Mouse (Mus musculus) forebrain, embryonic 10.5 days (tissue): ENCODE measurements around the gene Dcaf6. TPM values are rescaled to one million over a fixed set of nuclear protein-coding genes. Genes with fewer than 3 reads are reported as not detected.

Source experiments
- DNase-seq: peaks from one replicate; pipeline ENCODE4 v3.0.0-alpha.2; 2017; ENCODE audit warnings: low spot score; ENCODE audit errors: extremely low spot score
- H3K27ac ChIP-seq: fragments of 300-500 bp; sonication (generic); 2 replicates; pipeline ENCODE4 v1.5.1; 2016; ENCODE audit warnings: mild to moderate bottlenecking
- H3K27me3 ChIP-seq: fragments of 300-500 bp; sonication (generic); 2 replicates; pipeline ENCODE4 v1.6.1; 2016; ENCODE audit warnings: mild to moderate bottlenecking; ENCODE audit not compliant: poor library complexity, severe bottlenecking
- H3K36me3 ChIP-seq: fragments of 300-500 bp; sonication (generic); replicated peaks from 2 replicates; pipeline ENCODE4 v1.6.1; 2016; ENCODE audit warnings: mild to moderate bottlenecking, moderate library complexity
- H3K4me1 ChIP-seq: fragments of 300-500 bp; sonication (generic); 2 replicates; pipeline ENCODE4 v1.6.1; 2016
- H3K4me3 ChIP-seq: fragments of 300-500 bp; sonication (generic); 2 replicates; pipeline ENCODE4 v1.5.1; 2016; ENCODE audit warnings: mild to moderate bottlenecking, moderate library complexity
- H3K9me3 ChIP-seq: fragments of 300-500 bp; sonication (generic); 2 replicates; pipeline ENCODE4 v1.6.1; 2016; ENCODE audit warnings: mild to moderate bottlenecking, moderate library complexity
- WGBS: fragments of 180-500 bp; shearing (Covaris S2); methylation state at CpG from one replicate; pipeline ENCODE4 v1.1.7; 2016; 5-methylcytosine and 5-hydroxymethylcytosine counted together
- polyA plus RNA-seq: library from polyadenylated mRNA; unstranded; fragments of >200 nt; fragmentation: Nextera tagmentation; extraction: Ambion mirVana; gene quantifications from 2 replicates; pipeline ENCODE4 v1.2.1, GENCODE M21; 2016

Dcaf6 gene
- polyA plus RNA-seq, 1 experiment from 2014 or later = 6.5 TPM

DNA sequence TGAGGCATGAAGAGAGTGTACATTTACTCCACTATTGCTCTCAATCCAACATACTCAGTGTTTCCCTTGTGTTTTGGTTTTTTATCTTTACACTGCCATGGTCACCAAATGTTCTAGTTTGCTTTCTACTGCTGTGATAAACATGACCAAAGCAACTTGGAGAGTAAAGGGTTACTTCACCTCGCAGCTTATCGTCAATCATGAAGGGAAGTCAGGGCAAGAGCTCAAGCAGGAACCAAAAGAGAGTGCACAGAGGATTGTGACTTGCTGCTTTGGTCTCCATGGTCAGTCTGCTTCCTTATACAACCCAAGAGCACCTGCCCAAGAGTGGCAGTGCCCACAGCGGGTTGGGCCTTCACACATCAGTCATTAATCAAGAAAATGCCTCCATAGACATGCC is 65.4 kb downstream of the Dcaf6 start:
- no peaks in the 10 kb centered on the region for H3K9me3 ChIP-seq
- no peaks in the 10 kb centered on the region for H3K36me3 ChIP-seq
- no peaks in the 10 kb centered on the region for H3K4me1 ChIP-seq
- WGBS = 73% methylated on average over 3 of the region's 3 CpGs
- no peak overlapping the region for H3K27ac ChIP-seq
- no peak overlapping the region for H3K4me3 ChIP-seq
- H3K27me3 ChIP-seq = no peaks in the 10 kb centered on the region
- no peak for DNase-seq

DNA sequence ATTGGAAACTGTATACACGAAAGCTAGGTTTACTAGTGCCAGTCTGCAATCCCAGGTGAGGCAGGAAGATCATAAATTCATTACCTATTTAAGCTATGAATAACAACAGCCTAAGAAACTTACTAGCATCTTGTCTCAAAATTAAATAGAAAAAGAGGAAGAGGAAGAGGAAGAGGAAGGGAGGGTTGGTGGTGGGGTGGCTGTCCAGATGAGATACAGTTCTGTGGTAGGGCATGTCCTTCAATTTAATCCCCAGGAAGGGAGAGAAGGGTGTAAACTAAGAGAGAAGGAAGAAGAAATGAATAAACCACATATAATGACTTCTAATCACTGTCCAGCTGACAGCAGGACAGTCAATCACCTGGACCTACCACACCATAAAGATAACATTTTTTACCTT is 67.2 kb downstream of the Dcaf6 start:
- H3K4me1 ChIP-seq = no peaks in the 10 kb centered on the region
- H3K9me3 ChIP-seq = no peaks in the 10 kb centered on the region
- WGBS = 87% methylated on average over 1 of the region's 1 CpGs
- H3K4me3 ChIP-seq = no peak overlapping the region
- H3K27me3 ChIP-seq = no peaks in the 10 kb centered on the region
- H3K27ac ChIP-seq = no peak overlapping the region
- no peak for DNase-seq
- no peaks in the 10 kb centered on the region for H3K36me3 ChIP-seq

DNA sequence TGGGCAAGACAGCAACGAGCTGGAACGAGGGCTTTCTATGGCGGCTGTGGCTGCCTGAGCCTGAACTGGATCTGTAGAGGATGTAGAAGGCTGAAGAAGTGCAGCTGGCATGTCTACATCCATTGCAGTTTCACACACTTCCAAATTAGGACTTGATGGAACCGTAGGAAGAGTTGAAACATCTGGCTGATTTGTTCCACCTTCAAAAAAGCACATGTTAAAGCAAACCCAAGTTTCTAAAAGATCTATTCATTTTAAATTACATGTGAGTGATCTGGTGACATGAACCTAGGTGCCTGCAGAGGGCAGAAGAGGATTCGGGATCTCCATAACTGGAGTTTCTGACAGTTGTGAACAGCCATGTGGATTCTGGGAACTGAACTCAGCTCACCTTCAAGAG is 71.6 kb downstream of the Dcaf6 start:
- no peak for DNase-seq
- no peak overlapping the region for H3K4me3 ChIP-seq
- no peaks in the 10 kb centered on the region for H3K27me3 ChIP-seq
- peaks cover 5% of the 10 kb centered on the region; the same call in 1 of the 2 replicates for H3K36me3 ChIP-seq
- no peaks in the 10 kb centered on the region for H3K4me1 ChIP-seq
- H3K9me3 ChIP-seq = no peaks in the 10 kb centered on the region
- H3K27ac ChIP-seq = no peak overlapping the region
- 87% methylated on average over 5 of the region's 5 CpGs for whole genome bisulfite sequencing

DNA sequence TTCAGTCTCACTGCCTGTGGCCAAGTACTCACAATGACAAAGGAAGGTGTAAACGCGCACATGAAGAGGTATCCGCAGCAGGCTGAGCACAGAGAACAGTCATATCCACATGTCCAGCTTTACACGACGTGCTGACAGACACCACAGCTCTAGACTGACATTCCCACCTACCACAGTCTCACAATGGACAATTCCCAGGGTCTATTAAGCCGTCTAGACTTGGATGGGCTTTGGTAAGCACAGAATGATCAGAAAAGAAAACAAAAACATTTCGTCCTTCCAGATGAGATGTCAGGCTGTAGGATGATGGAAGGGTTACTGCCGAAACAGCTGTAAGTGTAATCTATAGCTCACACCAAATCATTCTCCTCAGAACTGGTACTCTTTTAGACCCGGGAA is 73.8 kb downstream of the Dcaf6 start:
- DNase-seq = no peak
- Histone ChIP-seq H3K27ac (no peak overlapping the region), H3K36me3 (peaks cover 5% of the 10 kb centered on the region; the same call in 1 of the 2 replicates), H3K27me3 (no peaks in the 10 kb centered on the region), H3K4me3 (no peak overlapping the region), H3K4me1 (no peaks in the 10 kb centered on the region), H3K9me3 (no peaks in the 10 kb centered on the region)
- WGBS = 90% methylated on average over 9 of the region's 9 CpGs

DNA sequence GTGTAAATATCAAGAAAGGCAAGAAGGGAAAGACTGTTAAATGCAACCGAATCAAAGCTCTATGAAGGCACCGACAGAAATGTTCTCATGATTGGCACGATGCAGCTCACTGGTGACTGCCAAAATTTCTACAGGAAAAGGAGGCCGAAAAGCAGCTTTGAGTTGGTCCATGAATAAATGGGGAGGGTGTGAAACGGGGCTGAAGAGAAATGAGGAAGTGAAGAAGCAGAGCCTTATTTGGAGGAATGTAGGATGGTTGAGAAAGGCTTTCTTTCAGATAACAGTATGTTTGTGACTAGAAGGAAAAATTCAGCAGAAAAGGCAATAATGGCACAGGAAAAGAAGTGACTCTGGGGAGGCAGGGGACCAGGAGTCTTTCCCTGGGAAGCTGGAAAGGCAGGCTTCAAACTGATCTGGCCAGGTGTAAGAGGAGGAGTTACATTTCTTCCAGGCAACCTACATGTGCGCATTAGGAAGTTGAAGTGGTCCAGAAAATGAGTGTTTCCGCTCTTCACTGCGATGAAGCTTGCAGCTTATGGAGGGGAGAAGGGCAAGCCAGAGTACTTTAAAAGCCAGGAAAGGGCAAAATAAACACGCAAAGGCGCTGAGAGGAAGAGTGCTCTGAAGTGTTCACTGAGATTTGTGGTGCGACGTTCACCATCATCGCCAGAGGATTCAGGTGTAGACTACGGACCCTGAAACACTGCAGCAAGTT is 74.3 kb downstream of the Dcaf6 start:
- Histone ChIP-seq H3K4me3 (no peak overlapping the region), H3K9me3 (no peaks in the 10 kb centered on the region), H3K27ac (no peak overlapping the region), H3K27me3 (no peaks in the 10 kb centered on the region), H3K4me1 (no peaks in the 10 kb centered on the region), H3K36me3 (peaks cover 5% of the 10 kb centered on the region; the same call in 1 of the 2 replicates)
- 94% methylated on average over 14 of the region's 14 CpGs for WGBS
- DNase-seq = no peak

DNA sequence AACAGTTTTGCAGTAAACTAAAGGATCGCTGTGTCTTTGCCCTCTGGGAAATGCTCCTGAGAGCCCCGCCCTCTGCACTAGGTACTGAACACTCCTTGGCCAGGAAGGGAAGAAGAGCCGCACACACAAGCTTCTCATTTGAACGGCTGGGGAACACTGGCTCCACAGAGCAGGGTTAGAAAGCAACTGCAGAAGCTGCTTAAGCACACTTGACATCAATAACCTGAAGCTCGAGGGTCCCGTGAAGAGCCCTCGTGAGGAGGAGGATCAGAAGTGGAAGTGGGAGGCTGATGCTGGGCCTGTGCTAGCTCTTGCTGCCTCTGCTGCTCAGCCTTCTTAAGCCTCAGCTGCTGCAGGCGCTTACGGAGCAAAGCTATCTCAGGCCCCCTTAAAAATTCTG is 86.4 kb downstream of the Dcaf6 start:
- no peaks in the 10 kb centered on the region for H3K27me3 ChIP-seq
- H3K36me3 ChIP-seq = no peaks in the 10 kb centered on the region
- H3K27ac ChIP-seq = no peak overlapping the region
- DNase-seq = no peak
- no peaks in the 10 kb centered on the region for H3K9me3 ChIP-seq
- no peaks in the 10 kb centered on the region for H3K4me1 ChIP-seq
- 74% methylated on average over 9 of the region's 9 CpGs for WGBS
- H3K4me3 ChIP-seq = no peak overlapping the region

DNA sequence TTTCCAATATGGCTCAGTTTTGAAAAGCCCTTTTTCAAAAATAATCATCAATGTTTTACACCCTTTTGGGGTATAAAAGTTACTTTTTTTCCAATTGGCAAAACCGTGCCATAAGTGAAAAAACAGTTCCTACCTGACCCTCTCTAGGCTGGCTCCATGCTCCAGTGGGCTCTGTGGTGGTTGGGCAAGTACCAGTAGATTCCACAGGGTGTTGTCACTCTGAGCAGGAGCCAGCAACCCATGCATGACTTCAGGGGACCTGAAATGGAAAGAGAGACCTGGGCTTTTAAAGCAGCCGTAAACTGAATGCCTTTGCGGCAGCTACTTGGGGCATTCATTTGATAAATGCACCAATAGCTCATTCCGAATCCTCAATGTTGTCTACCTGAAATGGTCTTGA is 89.3 kb downstream of the Dcaf6 start:
- Histone ChIP-seq H3K9me3 (no peaks in the 10 kb centered on the region), H3K27ac (no peak overlapping the region), H3K4me1 (no peaks in the 10 kb centered on the region), H3K4me3 (no peak overlapping the region), H3K27me3 (no peaks in the 10 kb centered on the region), H3K36me3 (no peaks in the 10 kb centered on the region)
- WGBS = 95% methylated on average over 4 of the region's 4 CpGs
- no peak for DNase-seq

DNA sequence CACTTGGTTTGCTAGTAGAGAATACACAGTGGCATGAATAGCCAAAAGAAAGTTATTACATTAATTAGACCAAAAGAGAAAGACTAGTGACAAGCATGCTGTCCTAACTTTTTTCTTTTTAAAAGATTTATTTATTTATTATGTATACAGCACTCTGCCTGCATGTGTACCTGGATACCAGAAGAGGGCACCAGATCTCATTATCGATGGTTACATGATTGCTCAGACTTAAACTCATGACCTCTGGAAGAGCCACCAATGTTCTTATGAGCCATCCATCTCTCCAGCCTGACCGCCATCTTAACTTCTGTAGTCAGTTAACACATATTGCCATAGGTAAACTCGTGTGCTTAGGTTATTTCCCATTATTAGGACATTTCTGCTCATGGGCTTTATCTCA is 95.2 kb downstream of the Dcaf6 start:
- WGBS = 88% methylated on average over 3 of the region's 3 CpGs
- Histone ChIP-seq H3K4me3 (no peak overlapping the region), H3K27me3 (no peaks in the 10 kb centered on the region), H3K9me3 (no peaks in the 10 kb centered on the region), H3K4me1 (no peaks in the 10 kb centered on the region), H3K27ac (no peak overlapping the region), H3K36me3 (no peaks in the 10 kb centered on the region)
- no peak for DNase-seq

DNA sequence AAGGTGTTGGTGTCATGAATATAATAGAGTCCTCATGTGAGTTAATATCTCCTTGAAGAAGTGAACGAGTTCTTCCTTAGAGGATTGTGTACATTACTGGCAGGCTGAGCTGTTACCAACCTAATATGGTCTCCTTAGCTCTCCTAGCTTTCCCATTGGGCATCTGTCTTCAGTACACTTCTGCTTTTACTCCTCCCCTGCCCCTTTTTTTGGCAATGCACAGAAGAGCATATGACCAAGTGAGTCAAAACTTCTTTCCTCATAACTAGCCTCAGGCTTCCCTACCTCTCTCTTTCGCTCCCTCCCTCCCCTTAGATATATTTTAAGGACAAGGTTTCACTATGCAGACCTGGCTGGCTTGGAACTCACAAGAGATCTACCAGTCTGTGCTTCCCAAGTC is 97.0 kb downstream of the Dcaf6 start:
- 92% methylated on average over 2 of the region's 2 CpGs for WGBS
- no peak for DNase-seq
- no peak overlapping the region for H3K4me3 ChIP-seq

DNA sequence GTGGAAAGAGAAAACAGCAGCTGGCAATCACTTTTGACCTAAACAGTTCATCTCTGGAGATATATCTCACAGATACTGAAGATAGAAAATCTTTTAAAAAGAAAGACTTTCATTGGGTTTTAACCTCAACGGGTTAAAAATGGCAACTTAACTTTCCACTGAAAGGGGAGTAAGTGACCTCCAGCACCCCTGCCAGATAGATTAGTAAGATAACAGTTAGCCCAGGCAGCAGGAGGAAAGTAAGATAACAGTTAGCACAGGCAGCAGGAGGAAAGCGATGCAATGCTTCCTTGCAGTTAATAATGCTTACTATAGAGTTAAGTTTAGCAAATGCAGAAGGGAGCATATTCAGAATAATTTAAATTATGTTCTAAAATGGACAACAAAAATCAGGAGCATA is 103.9 kb downstream of the Dcaf6 start:
- no peak for DNase-seq
- Histone ChIP-seq H3K4me3 (no peak overlapping the region), H3K27me3 (no peaks in the 10 kb centered on the region), H3K9me3 (no peaks in the 10 kb centered on the region), H3K36me3 (no peaks in the 10 kb centered on the region), H3K27ac (no peak overlapping the region), H3K4me1 (no peaks in the 10 kb centered on the region)
- 84% methylated on average over 2 of the region's 2 CpGs for WGBS

More for the DNA sequence above, 97.0 kb downstream of the Dcaf6 start:
- Histone ChIP-seq H3K36me3 (no peaks in the 10 kb centered on the region), H3K9me3 (no peaks in the 10 kb centered on the region), H3K27ac (no peak overlapping the region), H3K27me3 (no peaks in the 10 kb centered on the region), H3K4me1 (no peaks in the 10 kb centered on the region)

DNA sequence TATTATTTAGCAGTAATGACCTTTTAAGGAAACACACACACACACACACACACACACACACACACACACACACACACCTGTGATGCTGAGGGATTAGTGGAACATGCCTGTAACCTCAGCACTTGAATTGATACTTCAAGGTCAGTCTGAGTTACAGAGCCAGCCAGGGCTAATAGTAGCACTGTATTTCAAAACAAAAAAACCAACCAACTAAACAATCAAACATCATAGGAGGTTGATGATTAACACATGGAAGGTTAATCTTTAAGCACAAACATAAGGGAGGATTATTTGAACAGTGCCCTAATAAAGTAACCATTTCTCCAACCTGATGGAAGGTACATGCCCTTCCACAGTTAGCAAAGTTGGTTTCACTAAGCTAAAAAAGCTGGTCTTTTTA is 111.6 kb downstream of the Dcaf6 start:
- peaks cover 12% of the 10 kb centered on the region; the same call in 1 of the 2 replicates for H3K4me1 ChIP-seq
- H3K9me3 ChIP-seq = no peaks in the 10 kb centered on the region
- H3K27ac ChIP-seq = no peak overlapping the region
- H3K27me3 ChIP-seq = no peaks in the 10 kb centered on the region
- H3K4me3 ChIP-seq = no peak overlapping the region
- DNase-seq = no peak
- H3K36me3 ChIP-seq = peaks cover 4% of the 10 kb centered on the region

DNA sequence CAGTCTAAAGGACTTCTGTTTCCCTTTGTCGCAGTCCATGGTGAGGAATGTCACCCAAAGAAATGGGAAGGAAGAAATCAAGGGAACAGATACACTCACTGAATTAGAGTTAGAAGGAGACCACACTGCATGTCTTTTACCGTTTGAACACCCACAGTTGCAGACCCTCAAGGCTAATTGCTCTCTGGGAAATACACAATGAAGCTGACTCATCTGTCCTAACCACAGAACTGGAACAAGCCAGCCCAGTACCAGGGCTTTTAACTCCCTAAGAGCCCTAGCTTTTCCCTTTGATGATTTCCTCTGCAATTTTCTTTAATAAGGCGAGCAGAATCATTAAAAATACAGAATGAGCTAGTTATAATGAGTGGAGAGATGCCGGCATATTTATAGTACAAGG is 115.8 kb downstream of the Dcaf6 start:
- Histone ChIP-seq H3K9me3 (no peaks in the 10 kb centered on the region), H3K27me3 (no peaks in the 10 kb centered on the region), H3K4me3 (no peak overlapping the region), H3K36me3 (no peaks in the 10 kb centered on the region), H3K27ac (no peak overlapping the region), H3K4me1 (peaks cover 12% of the 10 kb centered on the region; the same call in 1 of the 2 replicates)
- 52% methylated on average over 4 of the region's 4 CpGs for WGBS
- DNase-seq = no peak

DNA sequence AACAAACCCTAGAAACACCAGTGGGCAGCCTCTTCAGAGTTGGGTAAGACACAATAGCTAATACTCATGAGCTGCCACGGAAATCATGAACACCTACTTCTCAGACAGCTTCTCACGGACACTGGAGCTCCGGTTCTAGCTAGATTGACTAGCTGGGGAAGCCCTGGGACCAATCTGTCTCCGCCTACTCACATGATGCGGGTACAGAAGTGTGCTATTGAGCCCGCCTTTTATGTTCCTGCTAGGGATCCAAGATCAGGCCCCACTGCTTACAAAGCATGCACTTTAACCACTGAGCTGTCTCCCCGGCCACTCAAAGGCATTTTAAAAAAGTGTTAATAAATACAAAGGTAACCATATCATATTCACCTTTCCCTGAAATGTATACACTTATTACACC is 118.1 kb downstream of the Dcaf6 start:
- no peak for DNase-seq
- H3K27ac ChIP-seq = no peak overlapping the region
- H3K36me3 ChIP-seq = no peaks in the 10 kb centered on the region
- H3K4me1 ChIP-seq = peaks cover 12% of the 10 kb centered on the region; the same call in 1 of the 2 replicates
- no peaks in the 10 kb centered on the region for H3K27me3 ChIP-seq
- no peak overlapping the region for H3K4me3 ChIP-seq
- WGBS = 78% methylated on average over 7 of the region's 7 CpGs
- no peaks in the 10 kb centered on the region for H3K9me3 ChIP-seq

DNA sequence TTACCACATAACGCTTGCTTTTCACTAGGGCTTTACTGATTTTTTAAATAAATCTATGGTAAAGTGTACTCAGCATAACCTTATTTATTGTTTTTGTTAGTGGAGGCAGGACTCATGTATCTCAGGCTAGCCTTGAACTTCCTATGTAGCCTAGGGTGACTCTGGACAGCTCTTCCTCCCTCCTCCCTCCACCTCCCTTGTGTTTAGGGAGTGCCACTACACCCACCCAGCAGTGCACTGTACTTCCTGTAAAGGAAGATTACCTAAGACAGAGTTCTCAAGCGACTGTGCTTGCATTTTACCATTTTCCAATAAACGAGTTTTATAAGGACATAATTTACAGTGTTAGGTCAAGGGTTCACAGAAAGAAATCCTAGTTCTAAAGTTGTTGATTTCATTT is 127.5 kb downstream of the Dcaf6 start:
- Histone ChIP-seq H3K27me3 (no peaks in the 10 kb centered on the region), H3K27ac (no peak overlapping the region), H3K4me3 (no peak overlapping the region), H3K36me3 (peaks cover 2% of the 10 kb centered on the region; the same call in 1 of the 2 replicates), H3K4me1 (no peaks in the 10 kb centered on the region), H3K9me3 (no peaks in the 10 kb centered on the region)
- no peak for DNase-seq
- whole genome bisulfite sequencing = 86% methylated on average over 3 of the region's 3 CpGs
